Mouse (Mus musculus) urinary bladder, postnatal 10 days (tissue): Measurements from ENCODE around the gene Pla2g16.

Experiments
- DNase-seq: peaks from one replicate; pipeline ENCODE4 v3.0.0; 2022; ENCODE audit warnings: low spot score

Gene Pla2g16

GRCm38 (mm10) chr19:7564457-7564856, 7.2 kb downstream of the Pla2g16 start:
- no peak for DNase-seq

DNA sequence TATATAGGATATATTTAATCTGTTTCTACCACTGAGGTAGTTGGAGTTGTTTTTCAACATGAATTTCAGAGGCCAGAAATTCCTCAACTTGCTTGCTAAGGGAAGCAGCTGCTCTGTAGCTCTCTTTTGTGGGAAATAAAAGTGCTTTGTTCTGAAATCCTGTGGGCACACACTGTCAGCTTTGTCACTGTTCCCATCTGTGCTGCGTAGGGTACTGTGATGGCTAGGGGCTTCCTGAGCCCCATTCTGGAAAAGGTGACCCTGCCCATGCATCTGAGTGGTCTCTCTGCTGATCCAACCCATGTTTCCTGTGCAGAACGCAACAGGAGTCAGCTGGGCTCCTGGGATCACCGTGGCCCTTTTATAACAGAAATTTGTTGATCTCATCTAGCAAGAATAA, 9.6 kb downstream of the Pla2g16 start:
- no peak for DNase-seq

DNA sequence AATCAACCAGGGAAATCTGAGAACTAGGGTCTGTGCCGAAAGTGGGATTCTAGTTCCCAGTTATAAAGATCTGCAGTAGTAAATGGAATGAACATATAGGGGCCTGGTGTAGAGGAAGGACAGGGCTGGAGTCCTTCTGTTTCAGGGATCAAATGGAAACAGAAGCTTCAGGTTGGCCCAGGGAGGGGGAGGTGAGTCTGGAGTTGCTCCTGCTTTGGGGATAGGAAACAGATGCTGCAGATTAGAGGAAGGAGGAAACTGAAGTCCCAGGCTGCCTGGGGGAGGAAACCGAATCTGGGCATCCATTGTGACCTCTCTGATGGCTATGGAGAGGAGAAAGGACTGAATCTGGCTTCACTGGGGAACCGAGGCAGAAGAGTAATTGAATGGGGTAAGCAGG, 11.1 kb downstream of the Pla2g16 start:
- DNase-seq, result no peak

DNA sequence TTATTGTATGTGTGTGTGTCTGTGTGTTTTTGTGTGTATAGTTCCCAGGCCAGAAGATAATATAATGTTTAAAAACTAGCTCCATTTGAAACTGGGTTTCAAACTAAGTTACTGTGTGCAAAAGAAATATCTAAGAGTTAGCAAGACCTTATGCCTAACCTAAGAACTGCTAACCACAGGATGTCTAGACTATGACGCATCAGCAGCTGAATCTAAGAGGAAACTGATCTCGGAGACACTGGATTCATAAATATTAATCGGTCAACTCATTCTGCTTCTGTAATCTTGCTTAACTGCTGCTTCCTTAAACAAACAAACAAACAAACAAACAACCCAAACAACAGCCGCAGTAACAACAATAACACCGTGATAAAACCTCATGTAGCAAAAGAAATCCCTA, 12.4 kb downstream of the Pla2g16 start:
- no peak for DNase-seq

DNA sequence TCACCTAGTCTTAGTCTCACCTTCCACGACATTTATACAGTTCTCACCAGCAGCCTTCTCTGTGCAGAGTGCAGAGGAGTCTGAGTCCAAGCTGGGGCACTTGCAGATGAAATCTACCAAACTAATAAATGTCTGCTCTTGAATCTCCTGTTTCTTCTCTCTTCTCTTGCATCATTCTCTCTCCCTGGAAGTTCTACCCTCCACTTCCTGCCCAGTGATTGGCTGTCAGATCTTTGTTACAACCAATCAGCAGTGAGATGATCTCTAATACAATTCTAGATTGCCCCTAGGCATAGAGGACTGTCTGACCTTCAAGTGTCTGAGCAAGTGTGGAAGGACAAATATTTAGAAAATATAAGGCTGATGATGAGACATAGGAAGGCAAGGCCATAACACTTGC, 18.9 kb downstream of the Pla2g16 start:
- no peak for DNase-seq

GRCm38 (mm10) chr19:7577710-7578109, 20.5 kb downstream of the Pla2g16 start:
- DNase-seq, result no peak

GRCm38 (mm10) chr19:7581042-7581441, 23.8 kb downstream of the Pla2g16 start:
- no peak for DNase-seq

GRCm38 (mm10) chr19:7583101-7583500, 25.8 kb downstream of the Pla2g16 start:
- DNase-seq, result no peak

GRCm38 (mm10) chr19:7583599-7583998, 26.3 kb downstream of the Pla2g16 start:
- DNase-seq, result no peak

- DNase-seq, result no peak
These were observed 28.0 kb downstream of the Pla2g16 start for GRCm38 (mm10) chr19:7585279-7585678.

DNA sequence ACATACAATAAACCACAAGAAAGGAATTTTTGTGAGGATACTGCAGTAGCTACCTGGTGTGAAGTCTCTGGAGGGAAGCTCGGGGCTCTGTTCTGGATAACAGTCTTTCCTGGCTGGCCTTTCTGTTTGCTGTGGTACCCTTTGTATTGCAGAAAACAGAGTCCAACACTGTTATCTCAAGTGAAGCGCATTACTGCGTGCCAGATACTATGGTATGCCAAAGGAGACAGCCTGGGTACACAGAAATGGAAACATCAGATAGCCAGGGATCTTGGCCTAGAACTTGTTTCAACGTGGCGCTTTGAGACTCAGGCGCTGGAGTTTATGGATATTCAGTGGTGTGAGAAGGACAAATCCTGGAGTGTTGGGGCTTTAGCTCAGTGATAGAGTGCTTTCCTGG, 28.5 kb downstream of the Pla2g16 start:
- no peak for DNase-seq

DNA sequence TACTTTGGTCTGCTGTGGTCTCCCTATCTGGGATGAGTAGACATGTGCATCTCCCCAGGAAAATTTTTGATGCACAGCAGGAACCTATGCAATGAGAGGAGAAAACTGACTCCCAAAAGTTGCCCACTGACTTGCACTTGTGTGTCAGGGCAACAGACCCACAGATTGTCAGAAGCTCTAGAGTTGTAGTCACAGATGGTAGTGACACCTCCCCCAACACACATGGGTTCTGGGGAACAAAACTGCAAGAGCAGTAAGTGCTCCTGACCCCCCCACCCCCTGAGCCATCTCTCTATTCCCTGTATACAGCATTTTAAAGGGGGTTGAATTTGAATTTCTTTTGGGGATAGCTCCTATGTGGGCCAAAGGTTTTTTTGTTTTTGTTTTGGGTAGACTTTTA, 33.5 kb downstream of the Pla2g16 start:
- no peak for DNase-seq

DNA sequence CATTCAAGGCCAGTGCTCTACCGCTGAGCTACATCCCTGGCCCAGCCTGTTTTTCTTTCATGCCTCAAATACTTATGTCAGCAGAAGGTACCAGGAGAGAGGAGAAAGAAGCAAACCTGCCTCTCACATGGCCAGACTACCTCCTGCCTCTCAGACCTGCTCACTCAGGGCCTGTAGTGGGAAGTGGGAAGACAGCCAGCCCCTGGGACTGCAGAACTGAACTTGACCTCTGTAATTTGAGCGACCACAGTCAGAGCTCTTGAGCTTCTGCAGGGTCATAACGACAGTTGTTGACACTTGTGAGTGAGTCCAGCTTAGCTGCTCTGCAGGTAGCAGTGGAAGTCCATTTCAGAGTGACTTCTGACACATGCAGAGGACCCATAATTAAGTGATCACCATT, 34.8 kb downstream of the Pla2g16 start:
- no peak for DNase-seq

- DNase-seq, result no peak
These were observed 38.3 kb downstream of the Pla2g16 start for GRCm38 (mm10) chr19:7595534-7595933.

- no peak for DNase-seq
These were observed 41.2 kb downstream of the Pla2g16 start for GRCm38 (mm10) chr19:7598481-7598880.

GRCm38 (mm10) chr19:7601551-7601950, 44.3 kb downstream of the Pla2g16 start:
- no peak for DNase-seq

DNA sequence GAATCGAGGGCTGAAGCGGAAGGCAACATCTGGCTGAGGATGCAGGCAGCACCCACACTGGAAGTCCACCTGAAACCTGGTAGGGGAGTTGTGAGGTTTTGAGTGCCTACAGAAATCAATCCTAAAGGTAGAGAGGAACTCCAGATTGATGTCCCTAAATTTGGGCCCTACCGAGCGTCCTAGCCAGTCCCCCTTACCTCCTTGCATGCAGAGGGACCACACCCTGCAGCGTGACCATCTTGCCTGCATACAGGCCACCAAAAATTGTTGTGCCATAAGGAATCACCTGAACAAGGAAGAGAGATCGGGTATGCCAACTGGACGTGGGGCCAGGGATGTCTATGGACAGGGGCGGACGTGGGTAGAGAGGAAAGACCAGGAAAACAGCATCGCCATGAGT, 46.8 kb downstream of the Pla2g16 start:
- DNase-seq, result no peak

DNA sequence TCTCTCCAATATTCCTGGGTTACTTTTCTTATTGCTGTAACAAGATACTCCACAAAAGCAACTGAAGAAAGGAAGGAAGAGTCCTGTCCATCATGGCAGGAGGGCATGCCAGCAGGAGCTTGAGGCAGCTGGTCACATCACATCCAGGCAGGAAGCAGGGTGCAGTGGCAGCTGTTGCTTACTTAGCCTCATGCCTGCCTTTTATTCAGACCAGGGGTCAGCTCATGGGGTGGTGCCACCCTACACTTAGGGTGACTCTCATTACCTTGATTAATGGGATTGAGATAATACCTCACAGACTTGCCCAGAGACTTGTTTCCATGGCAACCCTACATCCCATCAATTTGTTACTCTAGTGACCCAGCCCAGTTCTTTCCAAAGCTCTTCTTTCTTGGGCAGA, 47.8 kb downstream of the Pla2g16 start:
- no peak for DNase-seq

DNA sequence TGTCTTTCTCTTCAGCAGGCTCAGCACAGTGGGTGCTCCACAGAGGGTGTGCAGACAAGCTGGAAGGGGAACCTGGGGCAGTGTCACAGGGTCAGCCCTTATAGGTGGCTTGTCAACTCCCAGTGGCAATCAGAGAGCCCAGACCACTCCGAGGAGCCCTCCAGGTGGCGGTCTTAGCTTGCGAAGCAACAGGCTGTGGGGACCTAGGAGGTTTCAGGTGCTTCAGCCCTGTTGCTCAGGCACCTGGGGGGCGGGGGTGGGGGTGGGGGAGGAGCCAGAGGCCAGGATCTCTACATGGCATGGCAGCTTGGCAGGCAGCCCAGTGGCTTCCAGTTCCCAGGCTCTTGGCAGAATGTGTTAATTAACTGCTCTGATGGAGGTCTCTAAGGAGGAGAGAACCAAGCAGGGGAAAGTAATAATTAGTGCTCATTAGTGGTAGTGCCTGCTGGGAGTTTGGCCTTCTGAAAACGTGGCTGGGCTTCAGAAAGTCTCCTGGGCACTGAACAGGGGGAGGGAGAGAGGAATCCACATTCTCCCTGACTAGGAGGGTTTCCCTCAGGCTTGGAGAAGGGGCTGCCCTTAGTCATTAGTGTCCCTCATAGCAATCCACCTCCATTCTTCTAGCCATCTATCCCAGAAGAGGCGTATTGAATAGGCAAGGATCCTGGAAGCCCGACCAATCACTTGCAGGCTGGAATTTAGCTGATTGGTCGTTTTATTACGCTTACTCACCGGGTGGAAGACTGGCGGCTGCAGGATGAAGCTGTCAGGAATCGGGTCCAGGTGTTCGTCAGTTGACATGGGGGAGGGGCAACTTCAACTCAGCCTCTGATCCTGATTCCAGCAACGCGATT, 48.9 kb downstream of the Pla2g16 start:
- no peak for DNase-seq

DNA sequence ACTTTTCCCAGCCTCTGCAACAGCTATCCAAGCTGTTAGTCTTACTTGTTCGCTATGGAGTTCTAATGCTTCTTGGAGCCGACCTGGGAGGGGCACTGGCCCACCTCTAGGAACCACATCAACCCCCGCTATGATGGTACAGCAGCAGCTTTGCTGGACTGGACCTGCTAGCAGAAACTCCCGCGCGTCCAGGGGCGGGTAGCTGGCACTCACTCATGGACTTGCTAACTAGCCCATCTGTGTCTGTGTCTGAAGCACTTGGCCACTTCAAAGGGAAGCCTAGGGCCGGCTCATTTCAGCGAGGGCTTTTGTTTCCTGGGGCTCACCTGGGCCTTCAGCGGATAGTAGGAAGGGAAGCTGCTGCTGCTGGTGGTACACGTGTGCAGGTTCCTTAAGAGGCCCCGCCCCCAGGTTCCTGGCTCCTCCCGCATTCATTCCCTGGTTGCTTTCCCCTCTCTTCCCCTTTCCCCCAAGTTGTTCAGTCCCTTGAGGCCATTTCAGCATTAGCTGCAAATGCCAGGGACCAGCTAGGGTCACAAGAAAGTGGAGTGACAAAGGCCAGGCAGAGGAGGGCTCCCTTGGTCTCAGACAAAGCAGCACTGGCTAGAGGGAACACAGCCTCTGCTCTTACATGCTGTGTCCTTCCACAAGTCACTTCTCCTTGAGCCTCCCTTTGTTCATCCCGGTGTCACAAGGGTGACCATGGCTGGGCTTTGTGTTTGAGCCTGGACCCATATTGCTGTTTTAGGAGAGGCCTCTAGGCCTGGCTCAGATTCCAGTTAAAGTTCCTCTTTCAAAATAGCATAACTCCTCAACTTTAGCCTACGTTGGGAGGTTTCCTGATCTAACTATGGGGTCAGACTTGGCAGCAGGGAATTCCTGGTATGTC, 49.8 kb downstream of the Pla2g16 start, which contains the start of gene Lgals12:
Gene Lgals12 (minus strand): TSS at position 393 of the 889 bp plus-strand sequence.
- DNase-seq, result no peak

GRCm38 (mm10) chr19:7607690-7608201, 50.5 kb downstream of the Pla2g16 start:
- DNase-seq, result no peak

DNA sequence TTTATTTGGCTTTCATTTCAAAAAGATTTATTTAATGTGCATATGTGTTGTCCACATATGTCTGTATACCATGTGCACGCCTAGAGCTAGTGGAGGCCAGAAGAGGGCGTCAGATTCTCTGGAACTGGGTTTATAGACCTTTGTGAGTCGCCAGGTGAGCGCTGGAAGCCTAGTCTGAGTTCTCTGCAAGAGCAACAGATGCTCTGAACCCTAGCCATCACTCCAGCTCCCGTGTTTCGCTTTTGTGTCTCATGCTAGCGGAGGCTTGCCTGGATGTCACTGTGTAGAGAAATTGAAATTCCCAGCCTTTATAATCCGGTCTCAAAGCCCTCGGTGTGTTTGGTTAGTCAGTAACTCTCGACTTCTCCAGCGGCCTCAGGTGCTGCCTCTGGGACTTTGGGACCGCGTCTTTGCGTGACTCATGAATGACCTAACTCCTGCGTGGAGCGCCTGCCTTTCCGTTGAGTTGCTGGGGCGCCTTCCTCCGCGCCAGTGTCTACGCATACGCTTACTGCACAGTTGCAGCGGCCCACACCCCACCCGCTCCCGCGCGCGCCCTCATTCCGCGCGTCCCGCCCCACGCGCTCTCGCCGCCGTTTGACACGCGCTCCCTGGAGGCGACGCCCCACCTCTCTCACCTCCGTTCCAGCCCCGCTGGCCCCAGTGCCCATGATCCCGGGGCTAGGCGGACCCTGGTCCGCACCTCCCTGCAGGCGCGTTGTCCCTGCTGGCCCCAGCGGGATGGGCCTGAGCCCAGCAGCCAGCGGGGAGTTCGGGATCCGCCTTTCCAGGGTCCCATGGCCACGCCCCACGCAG, 54.9 kb downstream of the Pla2g16 start, which contains the start of gene Hrasls5:
Gene Hrasls5 (plus strand): TSS at position 600 of the 816 bp plus-strand sequence.
- no peak for DNase-seq
